Mouse (Mus musculus) layer of hippocampus, adult 11-12 months (tissue): ENCODE data around the gene Mbnl2.

ENCODE experiments used
- DNase-seq: peaks from one replicate; pipeline ENCODE4 v3.0.0; 2022; ENCODE audit warnings: low spot score

The Mbnl2 gene

GRCm38 (mm10) chr14:120382179-120382578, 106.7 kb downstream of the Mbnl2 start:
- DNase-seq: no peak

- DNase-seq: no peak
Measured at GRCm38 (mm10) chr14:120383186-120383851, 107.8 kb downstream of the Mbnl2 start.

GRCm38 (mm10) chr14:120384615-120385014, 109.1 kb downstream of the Mbnl2 start:
- DNase-seq: no peak

GRCm38 (mm10) chr14:120387293-120387692, 111.8 kb downstream of the Mbnl2 start:
- DNase-seq: no peak

GRCm38 (mm10) chr14:120388818-120389691, 113.6 kb downstream of the Mbnl2 start:
- DNase-seq: no peak

GRCm38 (mm10) chr14:120390231-120390944, 114.9 kb downstream of the Mbnl2 start:
- DNase-seq: no peak

GRCm38 (mm10) chr14:120391701-120392100, 116.2 kb downstream of the Mbnl2 start:
- peak; percentile 56 for DNase-seq

- no peak for DNase-seq
Measured at GRCm38 (mm10) chr14:120392441-120392840, 117.0 kb downstream of the Mbnl2 start.

- no peak for DNase-seq
Measured at GRCm38 (mm10) chr14:120393441-120393840, 118.0 kb downstream of the Mbnl2 start.

- DNase-seq: no peak
Measured at GRCm38 (mm10) chr14:120394216-120394615, 118.7 kb downstream of the Mbnl2 start.

GRCm38 (mm10) chr14:120394827-120395226, 119.4 kb downstream of the Mbnl2 start:
- DNase-seq: no peak

- no peak for DNase-seq
Measured at GRCm38 (mm10) chr14:120395501-120395900, 120.0 kb downstream of the Mbnl2 start.

- peak; percentile 86 for DNase-seq
Measured at GRCm38 (mm10) chr14:120397871-120398647, 122.6 kb downstream of the Mbnl2 start.

- no peak for DNase-seq
Measured at GRCm38 (mm10) chr14:120399614-120400013, 124.1 kb downstream of the Mbnl2 start.

- no peak for DNase-seq
Measured at GRCm38 (mm10) chr14:120401158-120401557, 125.7 kb downstream of the Mbnl2 start.

- no peak for DNase-seq
Measured at GRCm38 (mm10) chr14:120402715-120403114, 127.2 kb downstream of the Mbnl2 start.

GRCm38 (mm10) chr14:120404364-120404763, 128.9 kb downstream of the Mbnl2 start:
- no peak for DNase-seq

- DNase-seq: no peak
Measured at GRCm38 (mm10) chr14:120404811-120405582, 129.5 kb downstream of the Mbnl2 start.

- no peak for DNase-seq
Measured at GRCm38 (mm10) chr14:120405597-120405996, 130.1 kb downstream of the Mbnl2 start.

GRCm38 (mm10) chr14:120406271-120406670, 130.8 kb downstream of the Mbnl2 start:
- no peak for DNase-seq

- DNase-seq: no peak
Measured at GRCm38 (mm10) chr14:120406820-120407219, 131.4 kb downstream of the Mbnl2 start.
